Mouse (Mus musculus) frontal cortex, postnatal 14 days (tissue): ENCODE results near the gene Fbxo10.
"Not testable (repeated sequence)": the region's sequence is repeated elsewhere in the genome, so short reads cannot be mapped to it uniquely, and the experiment has no call there.

ENCODE experiments used
- DNase-seq, 2 experiments: peaks; one replicate each; pipeline ENCODE4 v3.0.0; 2022; ENCODE audit warnings: low spot score in 2 of 2

The Fbxo10 gene

DNA sequence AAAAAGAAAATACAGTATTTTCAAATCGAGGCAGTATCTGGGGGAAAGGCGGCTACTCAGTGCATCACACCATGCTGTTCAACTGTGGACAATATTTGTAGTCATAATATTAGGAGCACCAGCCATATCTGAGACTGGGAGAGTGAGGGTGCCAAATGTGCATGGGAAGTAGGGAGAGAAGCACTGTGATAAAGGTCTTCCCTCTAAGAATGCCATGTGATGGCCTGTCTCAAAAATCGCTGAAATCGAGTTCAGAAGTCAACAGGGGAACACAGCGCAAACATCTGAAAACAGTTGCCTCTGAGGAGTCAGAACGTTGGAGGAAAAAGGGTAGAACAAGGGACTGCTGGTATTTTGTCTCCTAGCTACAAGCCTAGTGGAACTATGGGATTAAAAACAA, 84.4 kb downstream of the Fbxo10 start:
- DNase-seq: no peak

DNA sequence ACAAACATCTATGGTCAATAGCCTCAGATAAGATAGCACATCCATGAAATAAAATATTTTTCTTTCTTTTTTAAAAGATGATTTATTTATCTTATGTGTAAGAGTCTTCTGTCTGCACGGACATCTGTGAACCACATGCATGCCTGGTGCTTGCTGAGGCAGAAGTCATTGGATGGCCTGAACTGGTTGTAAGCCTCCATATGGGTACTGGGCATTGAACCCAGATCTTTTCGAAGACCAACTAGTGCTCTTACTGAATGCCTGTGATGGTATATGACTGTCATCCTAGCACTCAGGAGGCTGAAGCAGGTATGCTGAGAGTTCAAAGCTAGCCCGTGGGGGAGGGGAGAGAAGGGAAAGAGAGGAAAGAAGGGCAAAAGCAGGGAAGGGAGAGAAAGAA, 86.3 kb downstream of the Fbxo10 start:
- no peak for DNase-seq

DNA sequence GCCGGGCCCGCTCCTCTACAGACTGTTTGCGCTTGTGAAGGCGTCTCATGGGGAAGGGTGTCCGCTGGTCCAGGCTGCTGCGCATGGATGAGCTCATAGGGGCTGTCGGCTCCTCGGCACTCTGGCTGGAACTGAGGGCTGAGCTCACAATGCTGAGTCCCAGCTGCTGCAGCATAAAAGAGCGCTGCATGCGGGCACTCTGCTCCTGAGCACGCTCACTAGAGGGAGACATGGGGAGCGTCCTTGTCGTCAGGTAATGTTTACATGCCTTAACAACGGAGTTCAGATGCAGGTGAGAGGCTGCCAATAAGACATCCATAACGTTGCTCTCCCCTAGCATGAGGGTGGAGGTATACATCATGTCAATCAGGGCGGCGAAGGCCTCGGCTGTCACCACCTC, 89.6 kb downstream of the Fbxo10 start:
- no peak for DNase-seq

DNA sequence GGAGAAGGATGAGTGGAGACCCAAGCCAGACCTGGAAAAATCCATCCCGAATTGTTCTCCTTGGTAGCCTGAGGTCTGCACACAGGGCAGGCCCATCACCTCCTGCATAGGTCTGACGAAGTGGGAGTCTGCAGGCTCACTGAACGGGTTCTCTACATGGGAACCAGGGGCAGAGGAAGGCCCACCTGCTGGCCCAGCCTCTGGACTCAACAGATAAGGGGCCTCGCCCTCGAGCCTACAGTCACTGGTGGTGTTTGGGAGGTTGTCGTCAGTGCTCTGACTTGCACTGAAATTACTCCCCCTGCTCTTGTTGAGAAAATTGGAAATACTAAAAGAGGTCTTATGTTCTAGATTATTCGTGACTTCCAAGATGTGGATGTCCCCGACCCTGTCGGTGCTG, 90.6 kb downstream of the Fbxo10 start:
- no peak for DNase-seq

GRCm38 (mm10) chr4:44993179-44993578, 91.2 kb downstream of the Fbxo10 start:
- DNase-seq: not testable (repeated sequence)

DNA sequence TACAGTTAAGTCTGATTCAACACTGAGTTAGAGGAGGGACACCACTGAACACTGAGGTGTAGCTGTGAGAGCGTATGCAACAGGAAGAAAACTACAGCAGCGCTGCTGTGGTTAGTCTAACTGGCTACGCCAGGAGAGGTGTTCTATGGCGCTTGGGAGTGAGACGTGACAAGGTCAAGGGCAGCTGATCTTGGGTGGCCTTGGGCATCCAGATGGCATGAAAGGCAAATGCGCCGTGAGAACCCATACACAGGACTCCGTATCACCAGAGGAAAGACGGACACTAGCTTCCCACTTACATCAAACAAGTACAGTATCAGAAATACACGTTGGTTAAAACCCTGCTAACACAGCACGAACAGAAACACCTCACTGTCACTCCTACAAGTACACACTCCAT, 92.1 kb downstream of the Fbxo10 start:
- DNase-seq: not testable (repeated sequence)

DNA sequence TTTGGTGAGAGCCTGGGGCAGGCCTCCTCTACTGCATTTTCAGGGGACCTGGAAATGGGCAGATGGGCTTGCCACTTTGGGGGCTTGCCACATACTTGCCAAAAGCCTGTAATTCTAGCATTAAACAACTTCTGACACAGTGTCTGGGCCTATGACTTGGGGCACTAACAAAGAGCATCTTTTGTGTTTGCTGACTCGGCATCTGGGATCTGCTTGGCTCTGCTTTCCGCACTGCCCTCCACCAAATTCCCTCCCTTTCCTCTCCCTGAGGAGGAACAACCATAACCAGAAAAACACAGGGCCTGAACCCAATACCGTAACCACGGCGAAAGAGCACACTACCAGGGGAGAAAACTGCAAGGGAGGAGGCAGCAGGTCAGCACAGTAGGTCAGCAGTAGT, 93.8 kb downstream of the Fbxo10 start:
- no peak for DNase-seq
